Mouse (Mus musculus) fat pad, adult 2 months (tissue): ENCODE measurements around the gene Nrg4.
A peak's percentile ranks its signal among the peaks of the same experiment; 100 is the strongest.
"Not testable (repeated sequence)": the region's sequence is repeated elsewhere in the genome, so short reads cannot be mapped to it uniquely, and the experiment has no call there.

ENCODE experiments used
- DNase-seq: peaks from one replicate; pipeline ENCODE4 v3.0.0-alpha.2; 2011; ENCODE audit warnings: low read depth, low spot score; ENCODE audit errors: extremely low read depth

The Nrg4 gene

GRCm38 (mm10) chr9:55255056-55255455, 71.6 kb downstream of the Nrg4 start:
- DNase-seq = no peak

DNA sequence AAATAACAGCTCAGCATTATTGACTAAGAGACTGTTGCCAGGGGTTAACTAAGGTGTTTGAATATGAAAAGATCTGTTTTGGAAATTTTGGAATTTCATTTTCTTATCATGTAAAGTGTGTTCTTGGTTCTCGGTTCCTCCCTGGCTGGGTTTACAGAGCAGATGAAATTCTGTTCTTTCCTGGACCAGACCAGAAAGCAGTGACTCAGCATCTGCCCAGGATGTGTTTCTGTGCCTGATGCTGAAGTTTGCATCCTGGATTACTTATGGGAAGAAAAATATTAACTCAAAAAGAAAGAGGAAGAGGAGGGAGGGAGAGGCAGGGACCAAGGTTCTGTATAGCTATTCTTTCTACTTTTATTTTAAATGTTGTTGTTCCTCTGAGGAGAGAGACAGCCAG, 72.8 kb downstream of the Nrg4 start:
- no peak for DNase-seq

DNA sequence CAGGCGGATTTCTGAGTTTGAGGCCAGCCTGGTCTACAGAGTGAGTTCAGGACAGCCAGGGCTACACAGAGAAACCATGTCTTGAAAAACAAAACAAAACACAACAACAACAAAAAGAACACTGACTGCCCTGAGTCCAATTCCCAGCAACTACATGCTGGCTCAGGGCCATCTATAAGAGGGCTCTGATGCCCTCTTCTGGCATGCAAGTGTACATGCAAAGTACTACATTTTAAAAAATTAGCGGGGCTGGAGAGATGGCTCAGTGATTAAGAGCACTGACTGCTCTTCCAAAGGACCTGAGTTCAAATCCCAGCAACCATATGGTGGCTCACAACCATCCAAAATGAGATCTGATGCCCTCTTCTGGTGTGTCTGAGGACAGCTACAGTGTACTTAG, 74.5 kb downstream of the Nrg4 start:
- not testable (repeated sequence) for DNase-seq

DNA sequence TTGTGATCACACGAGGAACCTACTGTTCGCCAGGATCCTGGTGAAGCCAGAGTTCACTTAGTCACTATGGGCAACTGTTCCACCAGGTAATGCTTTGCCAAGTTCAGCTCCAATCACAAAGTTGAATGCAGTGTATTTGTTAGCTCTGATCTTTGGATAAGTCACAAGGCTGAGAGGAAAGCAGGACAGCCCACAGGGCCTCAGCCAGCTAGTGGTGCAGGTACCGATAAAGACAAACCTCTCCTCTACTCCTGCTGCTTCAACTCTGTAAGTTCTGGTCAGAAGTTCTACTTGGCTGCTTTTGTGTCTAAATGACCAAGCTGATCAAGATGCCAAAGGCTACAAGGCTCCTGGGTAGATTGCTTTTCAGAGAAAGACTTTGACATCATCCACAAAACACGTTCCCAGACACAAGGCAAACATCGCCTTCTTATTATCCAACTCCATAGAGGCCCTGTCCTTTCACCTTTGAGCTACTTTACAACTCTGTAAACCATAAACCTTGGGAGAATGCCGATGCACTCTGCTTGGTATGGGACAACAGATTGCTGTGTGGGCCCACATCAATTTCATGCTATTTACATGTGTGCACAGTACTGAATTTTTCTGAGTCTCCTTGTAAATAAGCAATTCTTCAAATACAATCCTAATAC, 75.9 kb downstream of the Nrg4 start:
- DNase-seq = no peak

GRCm38 (mm10) chr9:55248465-55248864, 78.2 kb downstream of the Nrg4 start:
- DNase-seq = no peak

DNA sequence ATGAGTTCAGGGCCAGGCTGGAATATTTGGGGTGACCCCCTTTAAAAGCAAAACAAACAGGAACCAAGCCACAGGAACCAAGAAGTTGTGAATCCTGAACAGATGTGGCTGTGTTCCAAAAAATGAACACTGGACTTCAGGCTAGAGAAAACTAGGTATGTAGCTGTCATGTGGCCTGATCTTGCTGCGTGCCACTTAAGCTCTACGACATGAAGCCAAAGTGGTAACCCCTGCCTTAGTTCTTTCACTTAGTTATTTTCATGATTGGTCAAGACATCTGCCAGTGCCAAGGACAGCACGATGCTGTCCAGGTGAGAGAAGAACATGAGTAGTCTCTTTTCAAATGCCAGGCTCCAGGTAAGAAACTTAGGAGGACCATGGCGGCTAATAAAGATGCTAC, 79.7 kb downstream of the Nrg4 start:
- peak; percentile 88 for DNase-seq

- peak; percentile 63 for DNase-seq
These were observed 80.2 kb downstream of the Nrg4 start for GRCm38 (mm10) chr9:55246440-55246839.

DNA sequence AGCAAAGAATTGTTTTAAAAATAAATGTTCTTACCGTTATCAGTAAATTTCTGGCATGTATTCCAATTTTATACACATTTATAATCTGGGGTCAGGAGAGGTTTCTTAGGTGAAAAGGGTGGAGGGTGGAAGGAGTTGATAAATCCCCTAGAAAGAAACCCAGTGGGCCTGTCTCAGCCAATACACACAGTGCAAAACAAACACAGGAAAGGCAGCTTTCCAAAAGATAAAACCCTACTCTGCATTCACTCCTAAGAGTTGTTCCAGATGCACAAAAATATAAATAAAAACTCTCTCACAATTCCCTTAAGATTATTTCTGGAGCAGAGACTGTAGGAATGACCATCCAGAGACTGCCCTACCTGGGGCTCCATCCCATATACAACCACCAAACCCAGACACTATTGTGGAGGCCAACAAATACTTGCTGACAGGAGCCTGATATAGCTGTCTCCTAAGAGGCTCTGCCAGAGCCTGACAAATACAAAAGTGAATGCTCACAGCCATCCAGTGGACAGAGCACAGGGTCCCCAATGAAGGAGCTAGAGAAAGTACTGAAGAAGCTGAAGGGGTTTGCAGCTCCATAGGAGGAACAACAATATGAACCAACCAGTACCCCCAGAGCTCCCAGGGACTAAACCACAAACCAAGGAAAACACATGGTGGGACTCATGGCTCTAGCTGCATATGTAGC, 81.4 kb downstream of the Nrg4 start:
- not testable (repeated sequence) for DNase-seq

GRCm38 (mm10) chr9:55244079-55244478, 82.6 kb downstream of the Nrg4 start:
- no peak for DNase-seq

DNA sequence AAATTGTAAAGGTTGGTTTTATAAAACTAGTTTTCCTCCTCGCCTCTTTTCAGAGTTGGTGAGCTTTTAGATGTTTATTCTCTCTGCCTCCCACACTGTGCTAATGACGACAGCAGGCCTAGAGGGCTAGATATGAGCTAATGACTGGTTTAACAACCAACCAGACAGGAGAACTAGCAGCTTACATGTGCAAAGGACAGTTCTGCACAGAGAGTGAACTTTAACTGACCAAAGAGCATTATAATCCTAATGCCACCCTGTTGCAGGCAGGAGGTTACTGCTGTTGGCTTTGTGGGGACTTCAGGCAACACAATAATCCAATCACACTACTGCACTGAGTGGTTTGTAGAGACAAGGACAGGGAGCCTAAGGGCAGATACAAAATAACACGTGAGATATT, 83.4 kb downstream of the Nrg4 start:
- peak; percentile 59 for DNase-seq

DNA sequence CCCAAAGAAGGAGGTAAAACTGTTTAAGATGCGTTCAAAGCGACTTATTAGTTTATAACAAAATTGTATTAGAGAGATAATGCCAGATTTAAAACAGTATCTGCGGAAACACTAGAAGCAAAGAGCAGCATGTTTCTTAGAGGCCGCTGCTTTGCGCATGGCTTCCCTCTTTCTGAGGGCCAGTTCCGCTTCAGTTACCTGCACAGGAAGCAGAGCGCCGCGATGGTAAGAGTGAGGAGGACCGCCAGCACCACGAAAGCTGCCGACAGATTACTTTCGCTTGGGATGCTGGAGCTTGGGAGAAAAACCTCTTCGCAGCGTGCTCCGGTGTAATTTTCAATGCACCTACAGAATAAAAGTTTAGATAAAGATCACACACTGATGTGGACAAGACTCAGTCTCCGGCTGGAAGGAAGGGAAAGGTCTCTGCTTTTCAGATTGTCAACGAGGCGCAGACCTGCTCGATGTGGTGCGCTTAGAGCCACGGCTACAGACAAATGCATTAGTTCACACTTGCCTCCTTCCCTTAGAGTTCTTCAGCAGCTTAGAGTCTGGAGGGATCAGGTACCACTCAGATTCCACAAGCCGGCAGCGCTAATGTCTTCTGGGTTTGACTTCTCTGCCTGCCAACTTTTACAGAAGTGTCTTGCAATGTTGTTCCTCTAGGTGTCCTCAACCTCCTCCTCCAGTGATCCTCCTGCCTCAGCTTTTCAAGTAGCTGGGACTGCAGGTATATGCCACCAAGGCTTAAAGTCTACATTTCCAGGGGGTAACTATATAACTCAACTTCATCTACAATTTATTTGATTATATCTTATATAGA, 84.6 kb downstream of the Nrg4 start:
- no peak for DNase-seq

DNA sequence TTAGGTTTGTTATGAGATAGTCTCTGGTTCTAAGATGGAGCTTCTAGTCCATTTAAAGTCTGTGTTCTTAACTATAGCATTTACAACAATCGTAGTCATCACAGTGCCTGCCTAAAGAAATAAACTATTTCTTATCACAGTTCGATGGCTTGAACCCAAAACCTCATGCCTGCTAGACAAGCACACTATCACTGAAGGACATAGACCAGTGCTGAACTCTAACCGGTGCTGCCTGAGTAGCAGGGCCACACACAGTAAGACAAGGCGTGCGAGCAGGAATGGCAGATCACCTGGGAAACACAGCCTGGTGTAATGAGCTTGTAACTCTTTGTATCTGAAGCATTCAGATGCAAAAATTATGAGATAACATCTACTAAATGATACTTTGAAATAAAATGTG, 85.8 kb downstream of the Nrg4 start:
- DNase-seq = no peak

GRCm38 (mm10) chr9:55236235-55237165, 90.1 kb downstream of the Nrg4 start:
- no peak for DNase-seq

DNA sequence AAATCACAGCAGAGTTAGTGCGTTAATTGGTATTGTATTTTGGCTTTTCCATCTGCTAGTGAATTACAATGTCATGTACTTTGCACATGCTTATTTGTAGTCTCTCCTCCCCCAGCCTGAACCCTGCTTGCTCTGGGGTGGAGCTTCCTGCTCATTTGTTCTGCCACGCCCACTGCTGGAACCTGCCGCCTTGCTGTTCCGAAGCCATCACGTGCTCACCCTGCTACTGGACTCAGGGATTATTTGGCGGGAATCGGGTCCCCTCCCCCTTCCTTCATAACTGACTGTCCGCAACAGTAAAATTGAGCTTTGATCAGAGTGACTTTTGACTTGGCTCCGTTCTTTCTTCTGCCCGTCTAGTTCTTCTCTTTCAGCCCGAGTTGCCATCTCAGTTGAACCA, 93.6 kb downstream of the Nrg4 start:
- DNase-seq = not testable (repeated sequence)

- no peak for DNase-seq
These were observed 94.1 kb downstream of the Nrg4 start for GRCm38 (mm10) chr9:55232586-55232985.

DNA sequence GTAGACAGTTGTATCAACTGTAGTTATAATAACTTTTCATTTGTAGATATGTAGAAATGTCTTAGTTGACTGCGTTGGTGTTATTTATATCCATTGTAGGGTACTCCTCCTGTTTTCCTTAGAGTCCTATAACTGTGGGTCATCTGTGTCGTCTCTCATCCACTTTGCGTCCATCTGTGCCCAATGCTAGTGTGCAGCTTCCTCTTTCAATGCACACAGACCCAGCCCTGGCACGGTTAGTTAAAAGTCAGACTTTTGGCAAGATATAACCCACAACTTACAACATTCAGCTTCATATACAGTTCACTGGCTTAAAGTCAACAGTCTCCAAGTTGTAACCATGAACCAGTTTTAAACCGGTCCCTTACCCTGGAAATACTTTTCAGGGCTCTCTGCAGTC, 94.5 kb downstream of the Nrg4 start:
- DNase-seq = no peak

DNA sequence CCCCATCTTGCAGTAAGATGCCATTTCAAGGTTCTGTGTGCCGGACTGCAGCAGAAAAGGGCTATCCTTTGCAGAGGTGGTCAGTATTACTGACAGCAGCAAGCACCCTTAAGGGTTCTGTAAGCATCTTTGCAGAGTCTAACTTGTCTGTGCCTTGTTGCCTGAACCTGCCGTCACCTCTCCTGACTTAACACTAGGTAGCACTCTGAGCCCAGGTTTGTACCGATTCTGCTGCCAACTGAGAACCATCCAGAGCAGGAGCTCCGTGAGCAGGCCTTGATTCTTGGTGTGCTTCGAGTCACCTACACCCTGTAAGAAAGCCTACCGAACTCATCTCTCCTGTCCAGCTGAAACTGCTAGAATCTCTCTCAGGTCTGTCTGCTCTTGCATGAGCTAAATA, 95.1 kb downstream of the Nrg4 start:
- no peak for DNase-seq

DNA sequence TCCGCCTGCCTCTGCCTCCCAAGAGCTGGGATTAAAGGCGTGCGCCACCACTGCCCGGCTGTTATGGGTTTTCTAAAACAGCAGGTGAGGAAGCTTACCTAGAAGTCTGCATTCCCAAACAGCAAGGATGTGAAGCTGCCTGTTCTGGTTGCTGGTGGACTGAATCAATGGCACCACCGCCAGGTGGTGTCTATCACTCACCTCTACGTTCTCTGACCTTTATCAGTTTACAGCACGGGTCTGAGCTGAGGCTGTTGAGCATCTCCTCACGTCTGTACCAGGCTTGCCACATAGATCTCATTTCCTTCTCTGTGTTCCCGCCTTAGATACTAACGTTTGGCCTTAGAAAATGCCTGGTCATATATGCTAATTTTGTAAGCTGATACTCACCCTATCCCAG, 97.6 kb downstream of the Nrg4 start:
- DNase-seq = no peak

GRCm38 (mm10) chr9:55228149-55228548, 98.5 kb downstream of the Nrg4 start:
- no peak for DNase-seq

DNA sequence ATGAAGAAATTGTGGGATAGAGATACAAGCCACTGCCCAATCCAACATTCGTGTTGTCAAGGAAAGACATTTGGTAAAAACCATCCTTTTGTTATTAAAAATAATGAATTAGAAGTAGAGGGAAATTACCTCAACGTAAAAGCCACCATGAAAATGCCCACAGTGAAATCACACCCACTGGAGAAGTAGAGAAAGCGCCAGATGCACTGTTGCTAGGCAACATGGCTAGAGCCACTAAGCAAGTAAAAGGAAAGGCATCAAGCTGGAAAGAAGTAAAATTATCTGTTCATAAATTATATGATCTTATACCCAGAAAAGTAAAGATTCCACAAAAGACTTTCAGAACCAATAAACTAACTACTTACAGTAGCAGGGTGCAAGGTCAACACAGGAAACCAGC, 100.4 kb downstream of the Nrg4 start:
- DNase-seq = no peak

- no peak for DNase-seq
These were observed 101.4 kb downstream of the Nrg4 start for GRCm38 (mm10) chr9:55225165-55225737.
